Mouse (Mus musculus): ENCODE results near the gene Lonp2.

The Lonp2 gene

DNA sequence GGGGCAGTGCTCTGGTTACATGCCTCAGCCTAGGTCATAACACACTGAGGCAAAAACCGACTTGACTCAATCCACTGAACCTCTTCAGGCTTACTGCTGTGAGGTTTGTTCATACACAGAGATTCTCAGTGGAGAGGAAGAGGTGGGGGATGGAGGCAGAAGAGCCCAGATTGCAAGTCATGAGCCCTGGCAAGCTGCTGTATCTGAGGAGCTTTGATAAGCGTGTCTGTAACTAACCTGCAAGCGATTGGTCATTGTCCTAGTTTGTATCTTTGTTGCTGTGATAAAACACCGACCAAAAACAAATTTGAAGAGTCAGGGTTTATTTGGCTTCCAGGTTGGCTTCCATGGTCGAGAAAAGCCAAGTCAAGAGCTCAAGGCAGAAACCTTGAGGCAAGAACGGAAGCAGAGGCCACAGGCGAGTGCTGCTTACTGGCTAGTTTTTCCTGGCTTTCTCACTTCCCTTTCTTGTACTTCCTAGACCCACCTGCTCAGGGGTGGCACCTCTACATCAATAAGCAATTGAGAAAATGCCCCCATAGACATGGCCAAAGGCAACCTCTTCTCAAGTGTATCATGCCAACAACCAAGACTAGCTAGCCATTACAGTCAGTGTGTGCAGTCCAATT lies 6.0 kb upstream of the Lonp2 start:
- in situ Hi-C loops (cut with MboI, MseI), result no loop called here

DNA sequence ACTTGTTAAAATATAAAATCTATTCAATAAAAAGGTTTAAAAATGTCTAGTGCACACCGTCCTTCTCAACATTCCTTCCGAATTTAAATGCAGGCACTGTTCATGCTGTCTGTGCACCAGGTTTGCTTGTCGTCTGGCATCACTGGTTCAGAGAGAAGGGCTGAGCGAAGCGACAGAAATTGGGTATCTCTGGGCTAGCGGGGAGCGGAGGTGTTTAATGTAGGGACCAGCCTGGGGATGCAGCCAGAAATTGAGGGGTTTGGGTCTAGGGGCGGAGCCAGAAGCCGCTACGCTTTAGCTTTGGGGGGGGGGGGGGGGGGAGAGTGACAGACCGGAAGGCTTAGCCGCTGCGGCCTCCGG lies 312 bp upstream of the Lonp2 start:
- in situ Hi-C loops (cut with MboI, MseI), result loop anchor here (10.0 kb wide), 1 partner anchor 121 kb away; the partner anchor contains the start of genes Gm10638 and Siah1a

DNA sequence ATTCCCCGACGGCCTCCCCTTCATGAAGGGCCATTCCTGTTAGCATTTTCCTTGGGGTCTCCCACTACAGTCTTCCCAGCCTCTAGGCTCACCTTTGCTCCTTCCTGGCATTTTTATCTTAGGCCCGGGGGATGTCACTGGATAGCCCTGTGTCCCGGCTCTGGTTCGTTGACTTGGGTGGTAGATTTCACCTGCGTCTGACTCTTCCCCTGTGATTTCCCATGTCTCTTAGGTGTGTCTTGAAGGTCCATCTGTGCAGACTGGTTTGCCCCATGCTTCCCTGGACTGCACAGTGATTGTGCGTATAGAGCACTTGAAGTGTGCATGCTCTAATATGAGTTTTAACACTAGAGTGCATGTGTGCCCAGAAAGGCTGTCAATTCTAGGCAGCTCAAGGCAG lies 1.1 kb downstream of the Lonp2 start:
- in situ Hi-C loops (cut with MboI, MseI), result loop anchor here (10.0 kb wide), 1 partner anchor 120 kb away; the partner anchor contains the start of genes Gm10638 and Siah1a

DNA sequence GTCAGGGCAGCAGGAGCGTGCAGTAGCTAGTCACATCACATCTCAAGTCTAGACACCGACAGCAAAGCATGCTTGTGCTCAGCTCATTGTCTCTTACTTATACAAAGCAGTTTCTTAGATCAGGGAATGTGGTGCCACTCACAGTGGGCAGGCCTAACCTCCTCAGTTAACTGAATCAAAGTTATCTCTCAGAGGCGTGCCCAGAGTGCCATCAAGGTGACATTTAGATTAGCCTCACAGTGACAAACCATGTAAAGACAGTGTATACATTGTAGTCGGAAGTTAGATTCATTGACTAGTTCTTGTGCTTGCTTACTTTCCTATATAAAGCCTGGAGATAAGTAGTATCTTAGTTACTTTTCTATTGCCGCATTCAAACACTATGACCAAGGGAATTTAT lies 6.4 kb downstream of the Lonp2 start:
- in situ Hi-C loops (cut with MboI, MseI), result no loop called here

DNA sequence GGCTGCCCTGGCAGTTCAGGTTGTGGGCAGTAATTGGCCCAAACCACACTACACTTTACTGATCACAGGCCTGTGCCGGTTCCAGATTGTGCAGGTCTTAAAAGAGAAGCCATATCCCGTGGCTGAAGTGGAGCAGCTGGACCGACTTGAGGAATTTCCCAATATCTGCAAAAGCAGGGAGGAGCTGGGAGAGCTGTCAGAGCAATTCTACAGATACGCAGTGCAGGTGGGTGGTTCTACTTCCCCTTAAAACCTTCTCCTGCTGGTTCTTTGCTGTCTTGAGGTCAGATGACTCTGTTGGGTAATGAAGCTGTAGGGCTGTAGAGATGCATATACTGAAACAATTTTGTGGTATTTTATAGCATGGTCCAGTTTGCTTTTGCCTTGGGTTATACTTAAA lies 7.6 kb downstream of the Lonp2 start:
- in situ Hi-C loops (cut with MboI, MseI), result no loop called here

DNA sequence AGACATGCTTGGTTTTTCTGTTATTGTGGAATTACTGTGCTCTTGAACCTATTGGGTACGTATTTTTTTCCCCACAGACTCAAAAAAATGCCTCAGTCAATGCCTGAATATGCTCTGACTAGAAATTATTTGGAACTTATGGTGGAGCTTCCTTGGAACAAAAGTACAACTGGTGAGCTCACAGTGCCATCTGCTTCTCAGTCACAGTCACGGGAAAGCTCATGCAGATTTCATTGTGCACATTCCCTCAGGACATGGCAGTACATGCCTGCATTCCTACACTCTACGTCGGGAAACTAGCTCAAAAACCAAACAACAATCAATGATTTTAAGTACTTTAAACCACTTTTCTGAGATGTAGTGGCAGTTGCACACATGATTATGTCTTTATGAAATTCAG lies 14.0 kb downstream of the Lonp2 start:
- in situ Hi-C loops (cut with MboI, MseI), result no loop called here

DNA sequence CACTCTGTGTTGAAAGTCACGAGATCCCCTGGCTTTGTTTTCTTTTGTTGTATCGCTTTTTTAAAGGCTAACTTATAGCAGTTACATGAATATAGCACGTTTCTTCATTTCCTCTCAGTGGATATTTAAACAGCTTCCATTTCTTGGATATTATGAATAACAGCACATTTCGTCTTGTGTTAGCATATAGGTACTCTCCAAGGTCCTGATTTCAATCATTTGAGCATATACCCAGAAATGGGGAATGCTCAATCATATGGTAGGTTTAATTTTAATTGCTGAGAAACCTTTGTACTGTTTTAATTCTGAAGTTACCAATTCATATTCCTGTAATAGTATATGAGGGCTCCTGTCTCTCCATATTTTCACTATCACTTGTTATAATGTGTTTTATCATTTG lies 15.1 kb downstream of the Lonp2 start:
- in situ Hi-C loops (cut with MboI, MseI), result no loop called here

DNA sequence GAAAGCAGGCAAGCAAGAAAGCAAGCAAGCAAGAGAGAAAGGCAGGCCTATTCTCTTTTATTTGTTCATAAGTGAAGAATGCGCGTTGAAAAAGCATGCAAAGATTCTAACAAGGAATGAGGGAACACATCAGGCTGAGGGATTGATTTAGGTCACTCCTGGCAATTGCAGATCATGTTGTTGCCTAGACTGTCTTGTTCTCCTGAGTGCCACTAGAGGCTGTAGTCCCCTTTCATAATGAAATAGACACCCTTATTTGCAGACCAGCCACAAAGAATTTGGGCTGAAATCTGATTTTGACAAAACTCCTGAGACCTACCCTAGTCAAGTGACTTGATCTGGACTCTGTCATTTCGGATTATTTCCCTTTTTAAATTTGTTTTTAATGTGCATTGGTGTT lies 18.8 kb downstream of the Lonp2 start:
- in situ Hi-C loops (cut with MboI, MseI), result no loop called here

DNA sequence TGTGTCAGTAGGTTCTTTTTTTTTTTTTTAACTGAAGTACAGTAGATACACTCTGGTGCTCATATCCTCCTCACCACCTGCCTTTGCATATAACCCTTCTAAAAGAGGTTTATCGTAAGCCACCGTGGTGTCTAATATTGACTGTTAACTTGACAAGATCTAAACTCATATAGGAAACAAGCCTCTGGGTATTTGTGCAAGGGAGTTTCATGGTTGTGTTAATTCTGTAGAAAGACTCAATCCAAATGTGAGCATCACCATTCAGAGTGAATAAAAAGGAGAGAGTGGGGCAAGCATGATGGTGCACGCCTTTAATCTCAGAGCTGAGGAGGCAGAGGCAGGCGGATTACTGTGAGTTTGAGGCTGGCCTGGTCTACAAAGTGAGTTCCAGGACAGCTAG lies 20.8 kb downstream of the Lonp2 start:
- in situ Hi-C loops (cut with MboI, MseI), result no loop called here

DNA sequence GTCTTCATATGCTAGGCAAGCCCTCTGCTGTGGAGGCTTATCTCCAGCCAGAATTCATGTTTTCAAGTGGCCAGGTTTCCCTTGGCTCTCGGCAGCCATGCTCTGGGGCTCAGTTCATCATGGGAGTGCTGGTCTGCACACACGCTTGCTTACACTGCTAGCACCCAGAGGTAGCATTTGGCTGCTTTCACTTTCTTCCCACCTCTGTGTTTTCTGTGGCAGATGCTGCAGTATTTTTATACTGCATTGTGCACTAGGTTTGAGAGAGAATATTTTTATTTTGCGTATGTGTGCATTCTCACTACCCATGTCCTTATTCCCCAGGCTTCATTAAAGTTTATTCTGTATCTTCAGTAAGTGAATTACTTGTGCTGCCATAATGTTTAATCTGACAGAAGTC lies 23.9 kb downstream of the Lonp2 start:
- in situ Hi-C loops (cut with MboI, MseI), result no loop called here

DNA sequence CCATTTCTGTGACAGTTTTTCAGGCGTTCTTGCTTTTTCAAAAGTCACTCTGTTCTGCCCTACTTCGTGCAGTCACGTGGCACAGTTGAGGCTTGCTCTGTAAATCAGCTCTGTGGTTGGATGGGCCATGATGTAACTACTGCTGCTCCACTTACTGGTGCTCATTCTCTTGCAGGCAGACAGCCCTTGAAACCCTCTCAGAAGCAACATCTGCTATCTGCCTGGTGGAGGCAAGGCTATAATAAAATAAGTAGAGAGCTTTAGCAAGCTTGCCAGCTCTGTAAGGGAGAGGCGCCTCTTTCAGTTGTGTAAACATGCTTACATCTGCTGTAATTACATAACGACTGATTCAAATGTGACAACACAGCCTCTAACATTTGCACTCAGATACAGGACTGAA lies 27.6 kb downstream of the Lonp2 start:
- in situ Hi-C loops (cut with MboI, MseI), result no loop called here

DNA sequence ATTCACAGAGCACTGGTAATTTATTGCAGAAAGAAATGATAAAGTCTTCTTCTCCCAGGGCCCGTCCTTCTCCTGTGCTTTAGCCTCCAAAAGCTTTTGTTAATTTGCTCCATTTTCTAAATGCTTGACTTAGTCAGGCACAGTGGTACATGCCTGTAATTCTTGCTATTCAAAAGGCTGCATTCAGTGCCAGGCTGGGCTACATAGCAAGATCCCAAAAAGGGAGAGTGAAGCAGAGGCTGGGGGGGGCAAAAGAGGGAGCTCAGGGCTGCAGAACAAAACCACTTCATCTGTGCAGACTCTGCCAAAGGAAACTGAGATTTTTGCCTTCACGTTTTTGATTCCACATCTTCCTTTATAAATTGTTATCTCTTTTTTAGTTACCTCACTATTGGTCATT lies 28.7 kb downstream of the Lonp2 start:
- in situ Hi-C loops (cut with MboI, MseI), result no loop called here

DNA sequence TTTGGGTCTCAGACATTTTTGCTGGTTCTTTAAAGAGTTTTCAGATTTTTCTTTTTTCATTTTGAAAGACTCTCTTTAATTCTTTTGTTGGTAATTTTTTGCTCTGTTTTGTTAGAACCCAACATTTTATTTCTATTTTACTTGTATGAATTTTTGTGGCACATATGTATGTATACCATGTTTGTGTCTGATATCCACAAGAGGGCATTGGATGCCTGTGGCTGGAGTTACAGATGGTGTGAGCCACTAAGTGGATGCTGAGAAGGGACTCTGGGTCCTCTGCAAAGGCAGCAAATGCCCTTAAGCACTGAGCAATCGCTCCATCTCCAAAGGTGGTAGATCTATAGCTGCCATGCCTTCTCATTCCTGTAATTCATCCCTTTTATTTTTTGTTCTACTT lies 30.7 kb downstream of the Lonp2 start:
- in situ Hi-C loops (cut with MboI, MseI), result no loop called here

DNA sequence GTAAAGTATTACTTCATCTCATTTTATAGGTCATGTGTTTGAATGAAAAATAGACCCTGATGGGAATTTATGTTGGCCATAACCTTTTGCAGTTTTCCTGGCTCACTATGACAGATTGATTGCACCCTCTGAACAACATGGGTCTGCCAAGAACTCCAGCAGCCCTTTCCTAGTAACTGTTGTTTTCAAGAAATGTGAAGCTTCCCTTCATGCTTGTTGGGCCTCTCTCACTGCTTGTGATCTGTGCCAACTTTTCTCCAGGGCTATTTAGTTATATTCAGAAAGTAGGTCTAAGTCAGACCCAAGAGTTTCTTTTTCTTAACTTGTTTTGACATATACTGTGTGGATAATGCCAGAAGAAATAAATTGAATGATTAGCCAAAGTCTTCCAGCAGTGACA lies 44.9 kb downstream of the Lonp2 start:
- in situ Hi-C loops (cut with MboI, MseI), result no loop called here

DNA sequence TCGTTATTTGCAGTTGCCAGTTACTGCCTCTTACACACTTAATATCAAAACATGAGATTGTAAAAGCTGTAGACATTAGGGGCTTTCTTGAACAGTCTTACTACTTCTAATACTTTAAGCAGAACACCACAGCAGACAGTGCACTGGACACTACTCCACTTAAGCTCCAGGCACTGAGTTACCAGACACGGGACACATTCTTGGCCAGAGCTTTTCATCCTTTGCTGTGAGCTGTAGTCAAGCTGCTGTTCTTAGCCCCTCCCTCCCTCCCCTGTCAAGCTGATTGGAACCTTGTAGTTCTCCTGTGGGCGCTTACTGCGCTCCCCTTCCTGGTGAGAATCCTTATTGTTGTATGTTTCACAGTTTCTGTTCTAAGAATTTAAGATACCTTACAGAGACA lies 45.4 kb downstream of the Lonp2 start:
- in situ Hi-C loops (cut with MboI, MseI), result no loop called here

DNA sequence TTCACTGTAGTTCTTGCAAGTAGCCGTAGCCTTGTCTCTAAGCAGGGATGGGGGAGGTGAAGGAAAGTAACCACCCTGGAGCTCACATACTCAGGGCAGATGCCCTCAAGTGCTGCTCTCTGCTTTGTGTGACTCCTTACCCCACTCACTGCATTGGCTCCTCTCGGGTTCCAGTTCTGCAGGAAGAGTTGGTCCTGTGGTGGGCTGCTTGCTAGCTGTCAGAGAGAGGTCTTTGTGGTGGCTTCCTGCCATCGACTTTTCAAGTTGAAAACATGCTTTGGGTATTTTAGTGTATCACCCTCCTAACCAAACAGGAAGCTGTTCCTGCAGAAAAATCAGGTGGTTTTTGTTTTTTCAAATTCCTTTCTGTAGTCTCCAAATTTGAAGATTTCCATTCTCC lies 62.8 kb downstream of the Lonp2 start:
- in situ Hi-C loops (cut with MboI, MseI), result no loop called here

DNA sequence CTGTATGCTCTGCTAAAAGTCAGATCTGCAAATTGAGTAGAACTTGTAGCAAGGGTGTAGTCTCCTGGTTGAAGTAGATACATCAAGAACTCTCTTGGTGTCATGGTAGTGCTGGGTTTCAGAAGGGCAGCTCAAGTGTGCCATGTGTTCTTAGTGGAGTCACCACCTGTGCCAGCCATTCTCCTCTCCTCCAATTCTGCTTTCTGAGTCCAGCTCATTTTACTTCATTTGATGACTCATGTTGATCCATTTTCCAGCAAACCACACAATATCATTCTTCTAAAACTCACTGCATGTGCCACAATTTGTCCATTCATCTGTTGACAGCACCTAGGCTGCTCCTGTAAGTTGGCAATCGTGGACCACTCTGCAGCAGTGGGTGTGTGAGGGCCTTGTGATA lies 68.3 kb downstream of the Lonp2 start:
- in situ Hi-C loops (cut with MboI, MseI), result no loop called here

DNA sequence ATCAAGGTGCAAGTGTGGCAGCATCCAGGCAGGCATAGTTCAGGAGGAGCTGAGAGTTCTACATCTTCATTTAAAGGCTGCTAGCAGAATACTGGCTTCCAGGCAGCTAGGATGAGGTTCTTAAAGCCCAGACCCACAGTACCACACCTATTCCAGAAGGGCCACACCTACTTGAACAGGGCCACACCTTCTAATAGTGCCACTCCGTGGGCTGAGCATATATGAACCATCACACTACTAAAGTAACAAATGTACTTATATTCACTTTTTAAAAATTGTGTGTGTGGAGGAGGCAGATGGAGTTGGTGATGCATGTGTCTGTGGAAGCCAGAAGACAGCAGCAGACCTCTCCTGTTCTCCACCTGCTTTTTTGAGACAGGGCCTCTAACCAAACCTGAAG lies 70.2 kb downstream of the Lonp2 start:
- in situ Hi-C loops (cut with MboI, MseI), result no loop called here

DNA sequence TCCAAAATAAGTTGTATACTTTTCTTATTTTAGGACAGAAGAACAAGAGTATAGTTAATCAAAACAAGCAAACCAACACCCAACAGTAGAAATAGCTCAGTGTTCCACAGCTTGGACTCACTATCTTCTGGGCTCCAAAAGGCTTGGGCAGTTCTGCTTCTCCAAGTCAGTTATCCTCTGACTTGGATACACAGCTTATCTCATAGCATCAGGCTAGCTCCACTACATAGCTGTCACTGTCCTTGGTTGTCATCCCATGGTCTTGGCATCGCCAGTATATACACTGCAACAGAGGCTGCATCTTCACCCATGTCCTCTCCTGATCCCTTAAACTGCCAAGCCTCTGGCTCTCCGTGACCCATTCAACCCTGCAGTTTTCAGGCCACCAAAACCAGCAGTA lies 71.9 kb downstream of the Lonp2 start:
- in situ Hi-C loops (cut with MboI, MseI), result no loop called here

DNA sequence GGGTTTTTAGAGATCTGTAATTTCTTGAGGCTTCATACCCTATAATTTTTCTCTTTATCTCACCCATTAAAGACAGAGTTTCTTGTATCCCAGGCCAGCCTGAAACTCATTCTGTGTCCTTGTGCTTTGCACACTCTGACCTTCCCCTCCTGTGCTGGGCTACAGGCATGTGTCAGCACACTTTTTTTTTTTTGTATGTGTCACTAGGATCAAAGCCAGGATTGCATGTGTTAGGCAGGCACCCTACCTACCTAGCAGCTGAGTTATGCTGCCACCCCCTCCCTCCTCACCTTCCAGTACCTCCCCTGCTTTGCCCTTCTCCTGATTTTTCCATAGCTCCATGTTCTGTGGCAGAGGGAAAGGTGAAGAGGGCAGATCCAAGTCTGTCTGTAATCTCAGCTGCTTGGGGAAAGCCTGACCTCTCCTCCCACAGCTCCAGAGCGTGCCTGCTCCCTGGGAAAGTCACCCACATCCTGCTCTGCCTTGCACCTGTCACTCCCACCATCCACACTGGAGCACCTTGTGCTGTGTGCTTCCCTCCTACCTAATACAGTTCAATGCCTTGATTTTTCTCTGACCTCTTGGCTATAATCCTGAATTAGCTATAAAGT lies 75.1 kb downstream of the Lonp2 start:
- in situ Hi-C loops (cut with MboI, MseI), result no loop called here

DNA sequence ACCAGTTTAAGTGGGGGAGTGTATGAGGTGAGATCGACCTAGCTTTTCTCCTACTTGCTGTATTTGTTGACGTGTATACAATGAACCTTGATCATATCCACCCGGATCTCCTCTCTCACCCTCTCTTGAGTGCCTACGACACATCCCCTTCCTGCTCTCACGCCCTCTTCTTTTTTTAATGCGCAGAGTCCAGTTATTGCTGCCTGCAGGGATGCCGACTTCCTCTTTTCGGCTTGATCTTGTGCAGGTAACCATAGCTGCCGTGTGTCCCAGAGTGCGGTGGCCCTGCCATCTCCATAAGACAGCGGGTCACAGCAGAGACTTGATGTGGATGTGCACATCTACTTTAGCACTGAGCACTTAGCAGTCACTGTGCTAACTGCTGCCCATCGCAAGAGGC lies 75.6 kb downstream of the Lonp2 start:
- in situ Hi-C loops (cut with MboI, MseI), result no loop called here

DNA sequence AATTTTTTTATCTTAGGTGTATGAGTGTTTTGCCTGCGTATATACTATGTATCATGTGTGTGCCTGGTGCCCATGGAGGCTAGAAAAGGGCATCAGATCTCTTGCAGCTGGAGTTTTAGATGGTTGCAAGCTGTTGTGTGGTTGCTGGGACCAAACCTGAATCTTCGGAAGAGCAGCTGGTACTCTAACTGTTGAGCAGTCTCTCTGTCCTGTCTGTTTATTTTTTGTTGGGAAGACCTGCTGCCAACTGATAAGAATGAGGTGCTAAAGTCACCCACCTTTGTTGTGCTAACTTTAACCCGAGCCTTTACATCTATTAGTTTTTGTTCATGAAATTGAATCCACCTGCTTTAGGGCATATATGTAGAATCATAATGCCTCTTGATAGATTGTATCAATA lies 78.6 kb downstream of the Lonp2 start:
- in situ Hi-C loops (cut with MboI, MseI), result no loop called here

DNA sequence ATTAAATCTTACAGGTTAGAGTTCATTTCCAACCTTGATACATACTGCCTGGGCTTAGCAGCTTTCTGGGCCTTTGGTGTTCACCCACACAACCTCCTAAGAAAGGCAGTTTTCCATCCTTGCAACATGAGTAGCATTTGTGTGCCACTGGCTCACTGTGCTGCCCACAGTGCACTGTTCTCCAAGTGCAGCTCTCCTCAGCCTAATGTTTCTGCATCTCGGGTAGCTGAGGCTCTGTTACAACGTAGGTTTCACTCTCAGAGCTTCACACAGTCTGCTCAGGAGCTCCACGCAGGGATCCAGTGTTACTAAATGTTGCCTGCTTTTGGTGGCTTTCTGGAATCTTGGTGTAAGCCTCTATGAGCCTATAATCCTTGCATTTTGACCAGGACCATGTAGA lies 81.5 kb downstream of the Lonp2 start:
- in situ Hi-C loops (cut with MboI, MseI), result loop anchor here (5.0 kb wide), 1 partner anchor 48 kb away; no protein-coding TSS in a partner anchor

DNA sequence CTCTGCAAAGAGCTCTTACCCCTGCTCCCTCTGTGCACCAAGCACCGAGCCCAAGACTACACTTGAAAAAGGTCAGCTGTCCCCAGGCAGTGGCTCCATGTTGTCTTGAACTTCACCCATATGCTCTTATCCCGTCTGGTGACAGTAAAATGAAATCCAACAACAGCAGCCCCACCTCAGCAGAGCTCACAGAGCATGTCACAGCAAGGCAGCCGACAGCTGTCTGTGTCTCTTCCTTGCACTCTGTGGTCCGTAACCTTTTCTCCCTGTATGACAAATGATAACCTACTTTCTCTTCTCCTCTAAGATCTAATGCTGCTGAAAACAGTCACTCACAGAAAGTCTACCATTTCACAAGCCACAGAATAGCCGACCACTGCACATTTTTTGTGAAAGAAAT lies 82.9 kb downstream of the Lonp2 start:
- in situ Hi-C loops (cut with MboI, MseI), result loop anchor here (5.0 kb wide), 1 partner anchor 49 kb away; no protein-coding TSS in a partner anchor
